Mouse (Mus musculus) kidney, embryonic 15.5 days (tissue): Measurements from ENCODE around the gene Traf4. TPM values are rescaled to one million over a fixed set of nuclear protein-coding genes. Genes with fewer than 3 reads are reported as not detected.
A peak's percentile ranks its signal among the peaks of the same experiment; 100 is the strongest.
"Not testable (repeated sequence)": the region's sequence is repeated elsewhere in the genome, so short reads cannot be mapped to it uniquely, and the experiment has no call there.

Source experiments
- ATAC-seq: fragments of 200-750 bp; cut with Nextera tagmentation; replicated peaks from 2 replicates; pipeline ENCODE4 v1.8.0; 2017; ENCODE audit warnings: moderate TSS enrichment; ENCODE audit not compliant: low FRiP score
- H3K27ac ChIP-seq: fragments of 300-500 bp; sonication (generic); 2 replicates; pipeline ENCODE4 v1.5.1; 2015; ENCODE audit warnings: mild to moderate bottlenecking, inconsistent platforms
- H3K27me3 ChIP-seq: fragments of 300-500 bp; sonication (generic); 2 replicates; pipeline ENCODE4 v1.6.1; 2015; ENCODE audit warnings: inconsistent platforms
- H3K36me3 ChIP-seq: fragments of 300-500 bp; sonication (generic); 2 replicates; pipeline ENCODE4 v1.6.1; 2015; ENCODE audit warnings: inconsistent platforms
- H3K4me1 ChIP-seq: fragments of 300-500 bp; sonication (generic); 2 replicates; pipeline ENCODE4 v1.6.1; 2015; ENCODE audit warnings: inconsistent platforms
- H3K4me2 ChIP-seq: fragments of 300-500 bp; sonication (generic); 2 replicates; pipeline ENCODE4 v1.6.1; 2015; ENCODE audit warnings: moderate library complexity, mild to moderate bottlenecking, inconsistent platforms
- H3K4me3 ChIP-seq: fragments of 300-500 bp; sonication (generic); replicated peaks from 2 replicates; pipeline ENCODE4 v1.5.1; 2015; ENCODE audit warnings: mild to moderate bottlenecking, inconsistent platforms
- H3K9ac ChIP-seq: fragments of 300-500 bp; sonication (generic); 2 replicates; pipeline ENCODE4 v1.6.1; 2015; ENCODE audit warnings: mild to moderate bottlenecking, inconsistent platforms
- H3K9me3 ChIP-seq: fragments of 300-500 bp; sonication (generic); replicated peaks from 2 replicates; pipeline ENCODE4 v1.6.1; 2016; ENCODE audit warnings: inconsistent platforms
- WGBS: fragments of 180-500 bp; shearing (Covaris S2); methylation state at CpG from one replicate; pipeline ENCODE4 v1.1.7; 2015; ENCODE audit warnings: mixed read lengths; 5-methylcytosine and 5-hydroxymethylcytosine counted together
- polyA plus RNA-seq: library from polyadenylated mRNA; unstranded; fragments of >200 nt; fragmentation: Nextera tagmentation; extraction: Ambion mirVana; gene quantifications from 2 replicates; pipeline ENCODE4 v1.2.1, GENCODE M21; 2015

Traf4 gene
- polyA plus RNA-seq, 1 experiment from 2014 or later, result 99.5 TPM

GRCm38 (mm10) chr11:78193113-78193512 is 27.7 kb upstream of the Traf4 start, which contains the start of gene Proca1:
Gene Proca1, plus strand, starts transcription at chr11:78193392.
- 76% methylated on average over 1 of the region's 1 CpGs for WGBS
- H3K9ac ChIP-seq, result no peak within 1 kb of the TSS
- H3K36me3 ChIP-seq, result peaks cover 33% of the 10 kb centered on the region
- peak within 1 kb of the TSS; percentile 62 for H3K4me2 ChIP-seq
- no peaks in the 10 kb centered on the region for H3K27me3 ChIP-seq
- H3K4me1 ChIP-seq, result peaks cover 30% of the 10 kb centered on the region
- no peak for ATAC-seq
- H3K4me3 ChIP-seq, result peak within 1 kb of the TSS; percentile 59
- H3K9me3 ChIP-seq, result no peaks in the 10 kb centered on the region
- peak within 1 kb of the TSS; percentile 71; the same call in 1 of the 2 replicates for H3K27ac ChIP-seq

- H3K36me3 ChIP-seq, result peaks cover 33% of the 10 kb centered on the region
- peaks cover 30% of the 10 kb centered on the region for H3K4me1 ChIP-seq
- H3K9me3 ChIP-seq, result no peaks in the 10 kb centered on the region
- H3K27ac ChIP-seq, result peak overlapping the region; percentile 99
- peak overlapping the region; percentile 72 for H3K4me2 ChIP-seq
- no peaks in the 10 kb centered on the region for H3K27me3 ChIP-seq
- peak overlapping the region; percentile 94; the same call in 1 of the 2 replicates for H3K9ac ChIP-seq
- ATAC-seq, result no peak
- WGBS, result 50% methylated on average over 6 of the region's 6 CpGs
- peak overlapping the region; percentile 76 for H3K4me3 ChIP-seq
Measured at GRCm38 (mm10) chr11:78190041-78190440, 24.7 kb upstream of the Traf4 start.

- peaks cover 24% of the 10 kb centered on the region for H3K4me1 ChIP-seq
Measured at GRCm38 (mm10) chr11:78189234-78190040, 24.0 kb upstream of the Traf4 start.

GRCm38 (mm10) chr11:78188331-78189233 is 23.2 kb upstream of the Traf4 start, which contains the start of gene Rab34:
Gene Rab34, plus strand, starts transcription at chr11:78188430.
- peak; percentile 84 for ATAC-seq
- WGBS, result under 1% methylated on average over 74 of the region's 80 CpGs
- H3K4me2 ChIP-seq, result peak within 1 kb of the TSS; percentile 72
- H3K9ac ChIP-seq, result peak within 1 kb of the TSS; percentile 94
- H3K27me3 ChIP-seq, result no peaks in the 10 kb centered on the region
- H3K9me3 ChIP-seq, result no peaks in the 10 kb centered on the region
- peak within 1 kb of the TSS; percentile 76 for H3K4me3 ChIP-seq
- peaks cover 31% of the 10 kb centered on the region for H3K36me3 ChIP-seq
- H3K4me1 ChIP-seq, result peaks cover 27% of the 10 kb centered on the region
- H3K27ac ChIP-seq, result peak within 1 kb of the TSS; percentile 99

More at GRCm38 (mm10) chr11:78189234-78190040, 24.0 kb upstream of the Traf4 start:
- H3K27me3 ChIP-seq, result no peaks in the 10 kb centered on the region
- H3K4me2 ChIP-seq, result peak overlapping the region; percentile 72
- H3K9me3 ChIP-seq, result no peaks in the 10 kb centered on the region
- peaks cover 33% of the 10 kb centered on the region for H3K36me3 ChIP-seq
- H3K27ac ChIP-seq, result peak overlapping the region; percentile 99
- ATAC-seq, result peak; percentile 91
- H3K9ac ChIP-seq, result peak overlapping the region; percentile 94
- peak overlapping the region; percentile 76 for H3K4me3 ChIP-seq
- under 1% methylated on average over 42 of the region's 42 CpGs for WGBS

- Histone ChIP-seq H3K4me1 (peaks cover 39% of the 10 kb centered on the region), H3K36me3 (peaks cover 30% of the 10 kb centered on the region)
- not testable (repeated sequence) for H3K9me3 ChIP-seq, H3K27me3 ChIP-seq, H3K27ac ChIP-seq, H3K4me3 ChIP-seq, H3K4me2 ChIP-seq, H3K9ac ChIP-seq, ATAC-seq
- 95% methylated on average over 6 of the region's 6 CpGs for WGBS
Measured at GRCm38 (mm10) chr11:78184702-78185101, 19.3 kb upstream of the Traf4 start.

- H3K9ac ChIP-seq, result 0 out of 2 replicates have a peak overlapping the region, but pooled peaks have one; percentile 97
- no peak for ATAC-seq
- peaks cover 44% of the 10 kb centered on the region for H3K4me1 ChIP-seq
Measured at GRCm38 (mm10) chr11:78183884-78184514, 18.6 kb upstream of the Traf4 start.

GRCm38 (mm10) chr11:78182961-78183844 is 17.8 kb upstream of the Traf4 start, which contains the start of gene Rpl23a:
Gene Rpl23a, minus strand, starts transcription at chr11:78183584.
- Histone ChIP-seq H3K36me3 (peaks cover 32% of the 10 kb centered on the region), H3K4me1 (peaks cover 50% of the 10 kb centered on the region), H3K4me2 (peak within 1 kb of the TSS; percentile 94), H3K27me3 (no peaks in the 10 kb centered on the region), H3K9me3 (no peaks in the 10 kb centered on the region), H3K27ac (peak within 1 kb of the TSS; percentile 96), H3K9ac (peak within 1 kb of the TSS; percentile 97), H3K4me3 (peak within 1 kb of the TSS; percentile 95)
- under 1% methylated on average over 38 of the region's 38 CpGs for WGBS
- peak; percentile 83 for ATAC-seq

More at GRCm38 (mm10) chr11:78183884-78184514, 18.6 kb upstream of the Traf4 start:
- no peaks in the 10 kb centered on the region for H3K9me3 ChIP-seq
- peak overlapping the region; percentile 96 for H3K27ac ChIP-seq
- H3K27me3 ChIP-seq, result no peaks in the 10 kb centered on the region
- peaks cover 32% of the 10 kb centered on the region for H3K36me3 ChIP-seq
- WGBS, result 49% methylated on average over 10 of the region's 10 CpGs
- peak overlapping the region; percentile 95 for H3K4me3 ChIP-seq
- peak overlapping the region; percentile 94 for H3K4me2 ChIP-seq

- peaks cover 53% of the 10 kb centered on the region for H3K4me1 ChIP-seq
- peak overlapping the region; percentile 96 for H3K27ac ChIP-seq
- ATAC-seq, result no peak
- H3K27me3 ChIP-seq, result no peaks in the 10 kb centered on the region
- H3K4me2 ChIP-seq, result peak overlapping the region; percentile 94
- WGBS, result 6% methylated on average over 7 of the region's 7 CpGs
- H3K9ac ChIP-seq, result peak overlapping the region; percentile 97
- H3K36me3 ChIP-seq, result peaks cover 32% of the 10 kb centered on the region
- H3K4me3 ChIP-seq, result peak overlapping the region; percentile 95
- H3K9me3 ChIP-seq, result no peaks in the 10 kb centered on the region
Measured at GRCm38 (mm10) chr11:78182450-78182849, 17.1 kb upstream of the Traf4 start.

GRCm38 (mm10) chr11:78181830-78182357 is 16.5 kb upstream of the Traf4 start:
- Histone ChIP-seq H3K27me3 (no peaks in the 10 kb centered on the region), H3K4me3 (peak overlapping the region; percentile 95), H3K4me1 (peaks cover 58% of the 10 kb centered on the region), H3K4me2 (peak overlapping the region; percentile 94), H3K9me3 (no peaks in the 10 kb centered on the region), H3K27ac (no peak overlapping the region), H3K9ac (peak overlapping the region; percentile 97), H3K36me3 (peaks cover 32% of the 10 kb centered on the region)
- no peak for ATAC-seq
- WGBS, result 39% methylated on average over 2 of the region's 2 CpGs

- Histone ChIP-seq H3K4me1 (peaks cover 65% of the 10 kb centered on the region), H3K9me3 (no peaks in the 10 kb centered on the region), H3K36me3 (peaks cover 32% of the 10 kb centered on the region), H3K9ac (peak overlapping the region; percentile 12; the same call in 1 of the 2 replicates), H3K27me3 (no peaks in the 10 kb centered on the region), H3K27ac (peak overlapping the region; percentile 99), H3K4me2 (peak overlapping the region; percentile 94), H3K4me3 (peak overlapping the region; percentile 66)
- ATAC-seq, result no peak
- 70% methylated on average over 6 of the region's 6 CpGs for WGBS
Measured at GRCm38 (mm10) chr11:78180081-78180761, 14.8 kb upstream of the Traf4 start.
